Mouse (Mus musculus): Measurements from ENCODE around the gene Tmcc3. TPM values are rescaled to one million over a fixed set of nuclear protein-coding genes. Genes with fewer than 3 reads are reported as not detected.

Tmcc3 gene
- total and polyA plus RNA-seq, 3 experiments: 15.3 to 35.1 (median 29.8) TPM

GRCm38 (mm10) chr10:94625606-94626005 is 313.9 kb downstream of the Tmcc3 start:
- intact Hi-C loops (cut with DNase I): loop anchor here (10.0 kb wide), 1 partner anchor 179 kb away; no protein-coding TSS in a partner anchor
- Histone ChIP-seq H3K27me3 (ENCODE audit: control insufficient read depth, insufficient read depth, low read length) (no peaks in the 10 kb centered on the region; the same call in 1 of the 2 replicates), H3K79me2 (replicated peaks; ENCODE audit: control insufficient read depth, insufficient read depth, low read length) (no peaks in the 10 kb centered on the region), H3K27ac (no peak overlapping the region), H3K9ac (ENCODE audit: low read depth, low read length) (no peak overlapping the region), H3K4me1 (ENCODE audit: control insufficient read depth, insufficient read depth, low read length) (no peaks in the 10 kb centered on the region), H3K4me3 (no peak overlapping the region), H3K36me3 (ENCODE audit: control insufficient read depth, insufficient read depth, low read length) (no peaks in the 10 kb centered on the region)
- no peak for DNase-seq
- 64% methylated on average over 8 of the region's 8 CpGs for WGBS
- TF ChIP-seq CTCF (IDR thresholded peaks at IDR 0.05) (no peak), EP300 (IDR thresholded peaks at IDR 0.05; ENCODE audit: insufficient read depth, low read depth, low read length) (no peak), POLR2A (IDR thresholded peaks at IDR 0.05; ENCODE audit: insufficient read depth, low read depth, low read length) (no peak)

- WGBS: 42% methylated on average over 4 of the region's 4 CpGs
- no peak overlapping the region for H3K27ac ChIP-seq
- H3K9ac ChIP-seq (ENCODE audit: low read depth, low read length): no peak overlapping the region
- no peak overlapping the region for H3K4me3 ChIP-seq
- H3K27me3 ChIP-seq (ENCODE audit: control insufficient read depth, insufficient read depth, low read length): no peaks in the 10 kb centered on the region
- no peaks in the 10 kb centered on the region for H3K79me2 ChIP-seq (replicated peaks; ENCODE audit: control insufficient read depth, insufficient read depth, low read length)
- TF ChIP-seq POLR2A (IDR thresholded peaks at IDR 0.05; ENCODE audit: insufficient read depth, low read depth, low read length) (no peak), EP300 (IDR thresholded peaks at IDR 0.05; ENCODE audit: insufficient read depth, low read depth, low read length) (no peak), CTCF (IDR thresholded peaks at IDR 0.05) (no peak)
- intact Hi-C loops (cut with DNase I): no loop called here
- H3K4me1 ChIP-seq (ENCODE audit: control insufficient read depth, insufficient read depth, low read length): no peaks in the 10 kb centered on the region
- no peaks in the 10 kb centered on the region for H3K36me3 ChIP-seq (ENCODE audit: control insufficient read depth, insufficient read depth, low read length)
- DNase-seq: no peak
Measured at GRCm38 (mm10) chr10:94630771-94631280, 319.1 kb downstream of the Tmcc3 start.

GRCm38 (mm10) chr10:94631541-94632113 is 319.9 kb downstream of the Tmcc3 start:
- H3K4me1 ChIP-seq (ENCODE audit: control insufficient read depth, insufficient read depth, low read length): no peaks in the 10 kb centered on the region
- no peaks in the 10 kb centered on the region for H3K27me3 ChIP-seq (ENCODE audit: control insufficient read depth, insufficient read depth, low read length)
- no peak overlapping the region for H3K9ac ChIP-seq (ENCODE audit: low read depth, low read length)
- H3K27ac ChIP-seq: no peak overlapping the region
- TF ChIP-seq CTCF (IDR thresholded peaks at IDR 0.05): no peak
- no peak for TF ChIP-seq EP300 (IDR thresholded peaks at IDR 0.05; ENCODE audit: insufficient read depth, low read depth, low read length)
- no peak for TF ChIP-seq POLR2A (IDR thresholded peaks at IDR 0.05; ENCODE audit: insufficient read depth, low read depth, low read length)
- no peak for DNase-seq
- no peak overlapping the region for H3K4me3 ChIP-seq
- WGBS: 80% methylated on average over 11 of the region's 11 CpGs
- H3K36me3 ChIP-seq (ENCODE audit: control insufficient read depth, insufficient read depth, low read length): no peaks in the 10 kb centered on the region
- H3K79me2 ChIP-seq (replicated peaks; ENCODE audit: control insufficient read depth, insufficient read depth, low read length): no peaks in the 10 kb centered on the region
- intact Hi-C loops (cut with DNase I): no loop called here

- no peaks in the 10 kb centered on the region for H3K79me2 ChIP-seq (replicated peaks; ENCODE audit: control insufficient read depth, insufficient read depth, low read length)
- 90% methylated on average over 5 of the region's 5 CpGs for WGBS
- H3K4me3 ChIP-seq: no peak overlapping the region
- intact Hi-C loops (cut with DNase I): no loop called here
- no peaks in the 10 kb centered on the region for H3K36me3 ChIP-seq (ENCODE audit: control insufficient read depth, insufficient read depth, low read length)
- H3K4me1 ChIP-seq (ENCODE audit: control insufficient read depth, insufficient read depth, low read length): no peaks in the 10 kb centered on the region
- no peak for DNase-seq
- H3K9ac ChIP-seq (ENCODE audit: low read depth, low read length): no peak overlapping the region
- H3K27ac ChIP-seq: no peak overlapping the region
- TF ChIP-seq POLR2A (IDR thresholded peaks at IDR 0.05; ENCODE audit: insufficient read depth, low read depth, low read length) (no peak), CTCF (IDR thresholded peaks at IDR 0.05) (no peak), EP300 (IDR thresholded peaks at IDR 0.05; ENCODE audit: insufficient read depth, low read depth, low read length) (no peak)
- no peaks in the 10 kb centered on the region for H3K27me3 ChIP-seq (ENCODE audit: control insufficient read depth, insufficient read depth, low read length)
Measured at GRCm38 (mm10) chr10:94632245-94632644, 320.5 kb downstream of the Tmcc3 start.

GRCm38 (mm10) chr10:94638599-94638998 is 326.9 kb downstream of the Tmcc3 start:
- intact Hi-C loops (cut with DNase I): no loop called here
- no peak overlapping the region for H3K4me3 ChIP-seq
- H3K36me3 ChIP-seq (ENCODE audit: control insufficient read depth, insufficient read depth, low read length): no peaks in the 10 kb centered on the region
- 78% methylated on average over 5 of the region's 5 CpGs for WGBS
- DNase-seq: no peak
- H3K4me1 ChIP-seq (ENCODE audit: control insufficient read depth, insufficient read depth, low read length): no peaks in the 10 kb centered on the region
- no peaks in the 10 kb centered on the region for H3K27me3 ChIP-seq (ENCODE audit: control insufficient read depth, insufficient read depth, low read length)
- no peak overlapping the region for H3K9ac ChIP-seq (ENCODE audit: low read depth, low read length)
- TF ChIP-seq CTCF (IDR thresholded peaks at IDR 0.05) (no peak), POLR2A (IDR thresholded peaks at IDR 0.05; ENCODE audit: insufficient read depth, low read depth, low read length) (no peak), EP300 (IDR thresholded peaks at IDR 0.05; ENCODE audit: insufficient read depth, low read depth, low read length) (no peak)
- H3K79me2 ChIP-seq (replicated peaks; ENCODE audit: control insufficient read depth, insufficient read depth, low read length): no peaks in the 10 kb centered on the region
- H3K27ac ChIP-seq: no peak overlapping the region

GRCm38 (mm10) chr10:94639281-94639680 is 327.5 kb downstream of the Tmcc3 start:
- no peak overlapping the region for H3K27ac ChIP-seq
- DNase-seq: no peak
- 62% methylated on average over 5 of the region's 5 CpGs for WGBS
- no peak for TF ChIP-seq POLR2A (IDR thresholded peaks at IDR 0.05; ENCODE audit: insufficient read depth, low read depth, low read length)
- TF ChIP-seq EP300 (IDR thresholded peaks at IDR 0.05; ENCODE audit: insufficient read depth, low read depth, low read length): no peak
- no peak for TF ChIP-seq CTCF (IDR thresholded peaks at IDR 0.05)
- H3K9ac ChIP-seq (ENCODE audit: low read depth, low read length): no peak overlapping the region
- no peak overlapping the region for H3K4me3 ChIP-seq
- no peaks in the 10 kb centered on the region for H3K4me1 ChIP-seq (ENCODE audit: control insufficient read depth, insufficient read depth, low read length)
- H3K27me3 ChIP-seq (ENCODE audit: control insufficient read depth, insufficient read depth, low read length): no peaks in the 10 kb centered on the region
- H3K36me3 ChIP-seq (ENCODE audit: control insufficient read depth, insufficient read depth, low read length): no peaks in the 10 kb centered on the region
- intact Hi-C loops (cut with DNase I): no loop called here
- no peaks in the 10 kb centered on the region for H3K79me2 ChIP-seq (replicated peaks; ENCODE audit: control insufficient read depth, insufficient read depth, low read length)
